Mouse (Mus musculus): ENCODE results near the gene Cacnb4.

- TF ChIP-seq EP300 (IDR thresholded peaks at IDR 0.05; ENCODE audit: insufficient read depth, low read depth, low read length) (no peak), POLR2A (IDR thresholded peaks at IDR 0.05; ENCODE audit: insufficient read depth, low read length) (no peak)
These were observed 240.6 kb downstream of the Cacnb4 start for GRCm38 (mm10) chr2:52435919-52436632.

Data from ES-Bruce4 (cell line).